Mouse (Mus musculus) forebrain, postnatal 0 days (tissue): Measurements from ENCODE around the gene Tctn3. TPM values are rescaled to one million over a fixed set of nuclear protein-coding genes. Genes with fewer than 3 reads are reported as not detected.

ENCODE experiments used
- ATAC-seq: fragments of 200-750 bp; cut with Nextera tagmentation; 2 replicates; pipeline ENCODE4 v1.8.0; 2017; ENCODE audit warnings: mild to moderate bottlenecking, moderate library complexity
- DNase-seq: peaks from one replicate; pipeline ENCODE4 v3.0.0-alpha.2; 2015
- H3K27ac ChIP-seq: fragments of 300-500 bp; sonication (generic); 2 replicates; pipeline ENCODE4 v1.5.1; 2014; ENCODE audit warnings: low read depth, mild to moderate bottlenecking, antibody characterized with exemption, low read length, moderate library complexity, mixed read lengths
- H3K27me3 ChIP-seq: fragments of 300-500 bp; sonication (generic); 2 replicates; pipeline ENCODE4 v1.6.1; 2014; ENCODE audit warnings: mild to moderate bottlenecking, low read length, mixed read lengths; ENCODE audit not compliant: insufficient read depth
- H3K36me3 ChIP-seq: fragments of 300-500 bp; sonication (generic); 2 replicates; pipeline ENCODE4 v1.6.1; 2014; ENCODE audit warnings: mild to moderate bottlenecking, moderate library complexity; ENCODE audit not compliant: insufficient read depth
- H3K4me1 ChIP-seq: fragments of 300-500 bp; sonication (generic); 2 replicates; pipeline ENCODE4 v1.6.1; 2014; ENCODE audit warnings: antibody characterized with exemption; ENCODE audit not compliant: insufficient read depth
- H3K4me2 ChIP-seq: fragments of 300-500 bp; sonication (generic); 2 replicates; pipeline ENCODE4 v1.6.1; 2014; ENCODE audit warnings: low read depth, mild to moderate bottlenecking, moderate library complexity
- H3K4me3 ChIP-seq: fragments of 300-500 bp; sonication (generic); 2 replicates; pipeline ENCODE4 v1.5.1; 2014; ENCODE audit warnings: low read depth, low read length, mixed read lengths
- H3K9ac ChIP-seq: fragments of 300-500 bp; sonication (generic); 2 replicates; pipeline ENCODE4 v1.6.1; 2014; ENCODE audit warnings: mild to moderate bottlenecking
- H3K9me3 ChIP-seq: fragments of 300-500 bp; sonication (generic); 2 replicates; pipeline ENCODE4 v1.6.1; 2016; ENCODE audit warnings: low read length
- CTCF ChIP-seq: sonication (generic); IDR thresholded peaks from 2 replicates; pipeline ENCODE4 v1.5.1; 2016; ENCODE audit warnings: antibody characterized with exemption, control low read depth, low read depth
- WGBS: fragments of 180-500 bp; shearing (Covaris S2); extraction: QIAGEN DNeasy Blood & Tissue Kit; methylation state at CpG from one replicate; pipeline ENCODE4 v1.1.7; 2014; 5-methylcytosine and 5-hydroxymethylcytosine counted together
- polyA plus RNA-seq: library from polyadenylated mRNA; unstranded; fragments of >200 nt; fragmentation: Nextera tagmentation; extraction: Ambion mirVana; gene quantifications from 2 replicates; pipeline ENCODE4 v1.2.1, GENCODE M21; 2015
- total RNA-seq: library from RNA; depleted of rRNA; stranded (reverse); fragments of >200 nt; gene quantifications from 2 replicates; pipeline ENCODE4 v1.2.3, GENCODE M21; 2014

Tctn3 gene
- total and polyA plus RNA-seq, 2 experiments from 2014 or later: 15.1 to 28.0 TPM

DNA sequence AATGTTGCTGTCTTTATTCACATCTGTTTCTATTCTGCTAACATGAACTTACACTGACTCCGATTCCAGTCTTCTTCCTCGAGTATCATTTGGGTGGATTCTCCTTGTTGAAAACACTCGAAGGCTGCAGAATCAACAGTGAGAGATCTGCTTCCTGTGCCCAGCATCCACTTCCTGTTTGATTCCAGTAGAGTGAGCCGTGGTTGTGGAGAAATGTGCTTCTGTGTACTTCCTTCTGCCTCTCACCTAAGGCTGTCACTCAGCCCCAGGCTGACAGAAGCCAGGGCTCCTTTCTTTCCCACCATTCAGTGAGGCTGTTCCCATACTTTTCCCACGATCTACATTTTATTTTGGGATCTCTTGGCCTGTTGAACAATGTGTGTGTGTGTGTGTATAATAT is 38.1 kb upstream of the Tctn3 start:
- WGBS: 83% methylated on average over 5 of the region's 5 CpGs
- H3K4me3 ChIP-seq: no peak overlapping the region
- DNase-seq (no peak), ATAC-seq (no peak)
- no peak overlapping the region for H3K27ac ChIP-seq
- TF ChIP-seq CTCF: no peak
- no peaks in the 10 kb centered on the region for H3K4me1 ChIP-seq
- no peak overlapping the region for H3K4me2 ChIP-seq
- no peaks in the 10 kb centered on the region for H3K27me3 ChIP-seq
- H3K9ac ChIP-seq: no peak overlapping the region
- no peaks in the 10 kb centered on the region for H3K9me3 ChIP-seq
- no peaks in the 10 kb centered on the region for H3K36me3 ChIP-seq

DNA sequence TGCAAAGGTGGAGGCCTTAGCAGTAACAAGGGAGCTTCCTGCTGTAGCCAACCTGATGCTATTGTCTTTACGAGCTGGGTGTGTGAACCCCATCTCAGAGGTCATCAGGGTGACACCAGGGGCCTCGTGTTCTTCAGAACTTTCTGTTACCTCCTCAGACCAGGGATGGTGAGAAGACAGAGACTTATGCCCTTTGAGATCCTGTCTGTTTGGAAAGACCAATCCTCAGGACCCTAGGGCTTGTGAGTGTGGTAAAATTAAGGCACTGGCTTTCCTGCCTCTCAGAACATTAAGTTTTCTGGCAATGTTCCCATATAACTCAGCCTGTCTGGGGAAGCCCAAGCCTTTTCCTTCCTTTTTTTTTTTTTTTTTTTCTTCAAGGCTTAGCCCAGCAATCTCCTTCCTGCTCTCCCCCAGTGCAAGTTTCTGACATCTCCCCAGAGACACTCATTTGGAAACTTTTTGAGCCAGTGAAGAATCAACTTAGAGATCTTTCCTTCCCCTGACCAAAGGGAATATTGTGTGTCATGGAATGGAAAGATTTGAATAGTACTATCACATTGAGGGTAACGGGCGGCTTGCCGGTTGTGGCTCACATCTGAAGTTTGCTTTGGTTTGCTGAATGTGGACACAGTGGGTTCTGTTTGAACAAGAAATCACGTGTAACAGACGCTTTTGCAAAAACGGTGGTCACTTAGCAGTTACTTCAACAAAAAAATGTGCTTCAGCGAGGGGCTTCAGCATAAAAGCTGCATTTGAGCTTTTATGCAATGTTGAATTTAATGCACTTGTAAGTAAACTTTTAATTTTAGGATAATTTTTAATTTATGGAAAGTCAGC is 35.5 kb upstream of the Tctn3 start:
- H3K4me1 ChIP-seq: no peaks in the 10 kb centered on the region
- no peaks in the 10 kb centered on the region for H3K9me3 ChIP-seq
- no peak for DNase-seq
- H3K4me2 ChIP-seq: no peak overlapping the region
- no peak overlapping the region for H3K4me3 ChIP-seq
- no peak for TF ChIP-seq CTCF
- H3K27me3 ChIP-seq: no peaks in the 10 kb centered on the region
- no peak overlapping the region for H3K27ac ChIP-seq
- no peak overlapping the region for H3K9ac ChIP-seq
- H3K36me3 ChIP-seq: no peaks in the 10 kb centered on the region
- 68% methylated on average over 9 of the region's 9 CpGs for WGBS
- ATAC-seq: no peak

DNA sequence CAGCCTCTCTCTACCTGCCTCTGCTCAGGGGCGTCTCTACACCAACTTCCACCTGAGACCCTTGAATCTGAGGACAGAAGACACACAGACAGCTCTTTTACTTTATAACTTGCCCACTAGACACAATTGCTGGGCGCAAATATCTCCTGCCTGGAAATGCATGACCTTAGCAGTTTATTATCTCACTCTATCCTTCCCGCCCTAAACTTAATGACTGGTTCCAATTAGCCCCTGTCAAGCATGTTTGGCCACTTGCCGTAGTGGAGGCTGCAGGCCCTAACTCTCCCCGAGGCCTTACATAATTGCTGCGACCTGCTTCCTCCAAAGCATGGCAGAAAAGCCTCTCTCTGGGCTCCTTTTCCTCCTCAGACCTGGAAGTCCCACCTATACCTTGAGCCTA is 34.3 kb upstream of the Tctn3 start:
- no peaks in the 10 kb centered on the region for H3K4me1 ChIP-seq
- no peak for DNase-seq
- H3K36me3 ChIP-seq: no peaks in the 10 kb centered on the region
- H3K27me3 ChIP-seq: no peaks in the 10 kb centered on the region
- WGBS: 65% methylated on average over 6 of the region's 6 CpGs
- no peak overlapping the region for H3K27ac ChIP-seq
- no peak overlapping the region for H3K4me2 ChIP-seq
- no peaks in the 10 kb centered on the region for H3K9me3 ChIP-seq
- no peak overlapping the region for H3K4me3 ChIP-seq
- ATAC-seq: no peak
- no peak for TF ChIP-seq CTCF
- H3K9ac ChIP-seq: no peak overlapping the region

DNA sequence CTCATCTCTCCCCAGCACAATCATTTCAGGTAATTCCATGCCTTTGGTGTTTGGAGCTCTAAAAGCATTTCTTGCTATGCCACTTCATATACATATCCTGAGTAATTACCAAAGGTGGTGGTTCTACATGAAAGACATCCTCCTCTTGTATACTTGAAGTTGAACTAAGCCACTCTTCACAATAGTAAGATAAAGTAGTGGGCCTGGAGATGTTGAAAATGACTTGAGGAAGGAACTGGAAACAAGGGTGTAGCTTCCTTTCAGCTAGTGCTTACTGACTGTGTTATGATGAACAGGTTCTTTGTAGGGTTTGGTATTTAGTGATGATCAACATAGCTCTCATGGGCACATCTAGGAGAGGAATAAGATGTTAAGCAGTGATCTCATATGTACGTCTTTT is 31.8 kb upstream of the Tctn3 start:
- ATAC-seq: no peak
- DNase-seq: no peak
- no peak overlapping the region for H3K4me2 ChIP-seq
- no peak for TF ChIP-seq CTCF
- no peak overlapping the region for H3K27ac ChIP-seq
- no peaks in the 10 kb centered on the region for H3K4me1 ChIP-seq
- no peaks in the 10 kb centered on the region for H3K9me3 ChIP-seq
- no peaks in the 10 kb centered on the region for H3K27me3 ChIP-seq
- 91% methylated on average over 1 of the region's 1 CpGs for WGBS
- H3K36me3 ChIP-seq: no peaks in the 10 kb centered on the region
- no peak overlapping the region for H3K9ac ChIP-seq
- no peak overlapping the region for H3K4me3 ChIP-seq

DNA sequence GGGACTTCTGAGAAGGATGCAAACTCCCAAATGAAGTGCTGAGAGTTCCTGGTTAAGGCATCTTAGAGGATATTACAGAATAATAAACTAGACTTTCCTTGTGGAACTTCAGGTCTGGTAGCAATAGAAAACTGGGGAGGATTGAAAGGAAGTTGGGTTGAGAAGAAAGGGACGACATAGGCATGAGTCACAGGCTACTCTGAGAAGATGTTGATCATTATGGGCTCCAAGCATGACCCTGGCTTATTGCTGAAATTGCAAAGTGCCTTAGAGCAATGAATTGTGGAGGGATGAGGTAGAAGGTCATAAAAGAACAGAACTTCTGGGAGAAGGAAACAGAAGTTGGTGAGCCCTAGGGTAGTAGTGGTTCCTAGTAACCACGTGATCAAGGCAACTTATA is 28.8 kb upstream of the Tctn3 start:
- ATAC-seq (no peak), DNase-seq (no peak)
- no peaks in the 10 kb centered on the region for H3K4me1 ChIP-seq
- no peaks in the 10 kb centered on the region for H3K36me3 ChIP-seq
- 89% methylated on average over 2 of the region's 2 CpGs for WGBS
- H3K9ac ChIP-seq: no peak overlapping the region
- TF ChIP-seq CTCF: no peak
- H3K4me3 ChIP-seq: no peak overlapping the region
- no peak overlapping the region for H3K27ac ChIP-seq
- H3K27me3 ChIP-seq: no peaks in the 10 kb centered on the region
- no peaks in the 10 kb centered on the region for H3K9me3 ChIP-seq
- no peak overlapping the region for H3K4me2 ChIP-seq

DNA sequence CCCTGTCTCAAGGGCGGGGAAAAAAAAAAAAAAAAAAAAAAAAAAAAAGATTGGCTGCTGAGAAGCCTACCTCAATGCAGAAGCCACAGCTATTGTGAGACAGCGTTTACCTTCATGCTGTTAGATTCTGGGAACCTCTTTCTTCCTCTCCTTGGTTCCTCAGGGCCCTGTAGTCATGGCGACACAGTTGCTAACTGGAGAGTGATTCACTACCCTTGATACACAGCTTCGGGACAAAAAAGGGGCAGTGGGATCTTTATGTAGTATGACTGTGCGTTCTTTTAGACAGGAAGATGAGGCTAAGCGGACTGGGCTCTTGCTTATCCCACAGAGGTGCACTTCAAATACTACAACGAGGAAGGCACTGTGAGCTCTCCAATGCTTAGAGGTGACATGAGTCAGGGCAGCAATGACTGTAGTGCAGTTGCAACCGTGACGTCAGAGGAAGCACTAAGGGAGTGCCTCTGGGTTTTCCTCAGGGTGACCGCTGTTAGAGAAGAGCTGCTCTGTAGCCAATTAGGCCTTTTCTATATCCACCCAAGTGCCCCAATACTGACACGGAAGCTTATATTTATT is 27.8 kb upstream of the Tctn3 start:
- WGBS: 79% methylated on average over 11 of the region's 11 CpGs
- TF ChIP-seq CTCF: no peak

DNA sequence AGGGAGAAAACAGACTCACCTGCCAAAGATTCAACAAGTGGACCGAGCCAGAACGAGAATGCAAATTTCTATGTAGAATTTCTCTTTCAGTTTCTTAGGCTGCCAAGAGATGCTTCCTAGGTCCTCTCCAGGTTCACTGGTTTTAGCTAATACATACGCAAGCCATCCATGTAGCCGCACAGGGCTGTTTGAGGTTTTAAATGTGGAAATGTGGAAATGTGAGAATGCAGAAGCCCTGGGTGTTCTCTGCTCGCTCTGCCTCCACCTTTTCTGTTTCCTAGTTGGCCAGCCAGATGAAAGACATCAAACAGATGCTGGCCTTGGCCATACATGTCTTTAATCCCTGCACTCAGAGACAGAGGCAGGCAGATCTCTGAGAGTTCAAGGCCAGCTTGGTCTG is 26.5 kb upstream of the Tctn3 start:
- DNase-seq: no peak
- Histone ChIP-seq H3K27me3 (no peaks in the 10 kb centered on the region), H3K9me3 (no peaks in the 10 kb centered on the region), H3K36me3 (no peaks in the 10 kb centered on the region), H3K27ac (no peak overlapping the region), H3K4me2 (no peak overlapping the region), H3K4me1 (no peaks in the 10 kb centered on the region), H3K9ac (no peak overlapping the region), H3K4me3 (no peak overlapping the region)
- TF ChIP-seq CTCF: no peak
- 92% methylated on average over 5 of the region's 5 CpGs for WGBS
- ATAC-seq: no peak

More for the DNA sequence above, 27.8 kb upstream of the Tctn3 start:
- Histone ChIP-seq H3K27me3 (no peaks in the 10 kb centered on the region), H3K4me2 (no peak overlapping the region), H3K36me3 (no peaks in the 10 kb centered on the region), H3K27ac (no peak overlapping the region), H3K4me3 (no peak overlapping the region), H3K9ac (no peak overlapping the region), H3K4me1 (no peaks in the 10 kb centered on the region), H3K9me3 (no peaks in the 10 kb centered on the region)
- no peak for ATAC-seq
- DNase-seq: no peak
